Mouse (Mus musculus) kidney, embryonic 14.5 days (tissue): ENCODE measurements at regions not wholly inside any gene's neighbourhood (a gene's known extent, or its start where the extent isn't known, plus 50 kb on each side); places are given as distances from the start of the nearest gene placed in this dataset.

ENCODE experiments used
- ATAC-seq: fragments of 200-750 bp; cut with Nextera tagmentation; 2 replicates; pipeline ENCODE4 v1.8.0; 2017; ENCODE audit warnings: moderate number of reproducible peaks, mild to moderate bottlenecking, moderate TSS enrichment, moderate library complexity; ENCODE audit not compliant: low FRiP score, low TSS enrichment
- H3K27ac ChIP-seq: fragments of 300-500 bp; sonication (generic); 2 replicates; pipeline ENCODE4 v1.5.1; 2014; ENCODE audit warnings: low read depth, mild to moderate bottlenecking, low read length, moderate library complexity, mixed read lengths
- H3K27me3 ChIP-seq: fragments of 300-500 bp; sonication (generic); 2 replicates; pipeline ENCODE4 v1.6.1; 2014; ENCODE audit warnings: mild to moderate bottlenecking, low read length; ENCODE audit not compliant: control insufficient read depth, insufficient read depth
- H3K36me3 ChIP-seq: fragments of 300-500 bp; sonication (generic); 2 replicates; pipeline ENCODE4 v1.6.1; 2014; ENCODE audit warnings: low read length, mixed read lengths; ENCODE audit not compliant: control insufficient read depth, insufficient read depth
- H3K4me1 ChIP-seq: fragments of 300-500 bp; sonication (generic); 2 replicates; pipeline ENCODE4 v1.6.1; 2014; ENCODE audit warnings: low read length, mixed read lengths; ENCODE audit not compliant: control insufficient read depth, insufficient read depth
- H3K4me2 ChIP-seq: fragments of 300-500 bp; sonication (generic); replicated peaks from 2 replicates; pipeline ENCODE4 v1.6.1; 2014; ENCODE audit warnings: low read depth, mild to moderate bottlenecking, low read length
- H3K4me3 ChIP-seq: fragments of 300-500 bp; sonication (generic); 2 replicates; pipeline ENCODE4 v1.5.1; 2014; ENCODE audit warnings: mild to moderate bottlenecking, low read length
- H3K9ac ChIP-seq: fragments of 300-500 bp; sonication (generic); 2 replicates; pipeline ENCODE4 v1.6.1; 2014; ENCODE audit warnings: low read depth, mild to moderate bottlenecking, low read length, moderate library complexity
- H3K9me3 ChIP-seq: fragments of 300-500 bp; sonication (generic); 2 replicates; pipeline ENCODE4 v1.6.1; 2016; ENCODE audit warnings: low read length; ENCODE audit not compliant: control insufficient read depth
- WGBS: fragments of 180-500 bp; shearing (Covaris S2); extraction: QIAGEN DNeasy Blood & Tissue Kit; methylation state at CpG from one replicate; pipeline ENCODE4 v1.1.7; 2014; 5-methylcytosine and 5-hydroxymethylcytosine counted together

GRCm38 (mm10) chr2:171630101-171630715, 413.1 kb downstream of the Cbln4 start:
- no peak overlapping the region for H3K9ac ChIP-seq
- H3K4me3 ChIP-seq, result no peak overlapping the region
- no peak for ATAC-seq
- no peaks in the 10 kb centered on the region for H3K36me3 ChIP-seq
- H3K4me1 ChIP-seq, result no peaks in the 10 kb centered on the region
- no peak overlapping the region for H3K4me2 ChIP-seq
- 90% methylated on average over 9 of the region's 9 CpGs for WGBS
- H3K27me3 ChIP-seq, result no peaks in the 10 kb centered on the region
- no peak overlapping the region for H3K27ac ChIP-seq
- no peaks in the 10 kb centered on the region for H3K9me3 ChIP-seq

- Histone ChIP-seq H3K27me3 (no peaks in the 10 kb centered on the region), H3K36me3 (no peaks in the 10 kb centered on the region), H3K9ac (no peak overlapping the region), H3K27ac (no peak overlapping the region), H3K4me1 (no peaks in the 10 kb centered on the region), H3K4me3 (no peak overlapping the region), H3K9me3 (no peaks in the 10 kb centered on the region), H3K4me2 (no peak overlapping the region)
- WGBS, result 95% methylated on average over 10 of the region's 10 CpGs
- no peak for ATAC-seq
Observed at GRCm38 (mm10) chr2:171628182-171628850, 414.9 kb downstream of the Cbln4 start.

GRCm38 (mm10) chr2:171620668-171621067, 422.6 kb downstream of the Cbln4 start:
- H3K4me3 ChIP-seq, result no peak overlapping the region
- H3K9ac ChIP-seq, result no peak overlapping the region
- no peaks in the 10 kb centered on the region for H3K9me3 ChIP-seq
- H3K4me1 ChIP-seq, result no peaks in the 10 kb centered on the region
- no peak for ATAC-seq
- no peak overlapping the region for H3K4me2 ChIP-seq
- no peaks in the 10 kb centered on the region for H3K36me3 ChIP-seq
- H3K27me3 ChIP-seq, result no peaks in the 10 kb centered on the region
- WGBS, result 44% methylated on average over 5 of the region's 5 CpGs
- no peak overlapping the region for H3K27ac ChIP-seq

- H3K36me3 ChIP-seq, result no peaks in the 10 kb centered on the region
- no peaks in the 10 kb centered on the region for H3K4me1 ChIP-seq
- H3K4me3 ChIP-seq, result no peak overlapping the region
- no peaks in the 10 kb centered on the region for H3K27me3 ChIP-seq
- H3K9ac ChIP-seq, result no peak overlapping the region
- ATAC-seq, result no peak
- no peak overlapping the region for H3K27ac ChIP-seq
- no peaks in the 10 kb centered on the region for H3K9me3 ChIP-seq
- 64% methylated on average over 2 of the region's 2 CpGs for WGBS
- H3K4me2 ChIP-seq, result no peak overlapping the region
Observed at GRCm38 (mm10) chr2:171620253-171620652, 423.0 kb downstream of the Cbln4 start.

GRCm38 (mm10) chr2:171618771-171619170, 424.5 kb downstream of the Cbln4 start:
- no peaks in the 10 kb centered on the region for H3K36me3 ChIP-seq
- no peak overlapping the region for H3K9ac ChIP-seq
- H3K9me3 ChIP-seq, result no peaks in the 10 kb centered on the region
- H3K4me1 ChIP-seq, result no peaks in the 10 kb centered on the region
- no peaks in the 10 kb centered on the region for H3K27me3 ChIP-seq
- WGBS, result 74% methylated on average over 4 of the region's 4 CpGs
- ATAC-seq, result no peak
- no peak overlapping the region for H3K27ac ChIP-seq
- H3K4me2 ChIP-seq, result no peak overlapping the region
- no peak overlapping the region for H3K4me3 ChIP-seq

GRCm38 (mm10) chr2:171618333-171618732, 424.9 kb downstream of the Cbln4 start:
- Histone ChIP-seq H3K4me3 (no peak overlapping the region), H3K4me2 (no peak overlapping the region), H3K27me3 (no peaks in the 10 kb centered on the region), H3K36me3 (no peaks in the 10 kb centered on the region), H3K9ac (no peak overlapping the region), H3K4me1 (no peaks in the 10 kb centered on the region), H3K9me3 (no peaks in the 10 kb centered on the region), H3K27ac (no peak overlapping the region)
- ATAC-seq, result no peak
- 87% methylated on average over 9 of the region's 9 CpGs for WGBS

GRCm38 (mm10) chr2:171615462-171615861, 427.8 kb downstream of the Cbln4 start:
- H3K4me1 ChIP-seq, result no peaks in the 10 kb centered on the region
- no peak for ATAC-seq
- no peaks in the 10 kb centered on the region for H3K9me3 ChIP-seq
- H3K9ac ChIP-seq, result no peak overlapping the region
- no peak overlapping the region for H3K27ac ChIP-seq
- 64% methylated on average over 2 of the region's 2 CpGs for WGBS
- H3K36me3 ChIP-seq, result no peaks in the 10 kb centered on the region
- H3K27me3 ChIP-seq, result no peaks in the 10 kb centered on the region
- H3K4me2 ChIP-seq, result no peak overlapping the region
- no peak overlapping the region for H3K4me3 ChIP-seq

- H3K27ac ChIP-seq, result no peak overlapping the region
- no peak overlapping the region for H3K9ac ChIP-seq
- no peaks in the 10 kb centered on the region for H3K27me3 ChIP-seq
- no peaks in the 10 kb centered on the region for H3K9me3 ChIP-seq
- no peak overlapping the region for H3K4me3 ChIP-seq
- H3K4me2 ChIP-seq, result no peak overlapping the region
- H3K4me1 ChIP-seq, result no peaks in the 10 kb centered on the region
- 55% methylated on average over 5 of the region's 5 CpGs for WGBS
- H3K36me3 ChIP-seq, result no peaks in the 10 kb centered on the region
- ATAC-seq, result no peak
Observed at GRCm38 (mm10) chr2:171605064-171605463, 438.2 kb downstream of the Cbln4 start.

GRCm38 (mm10) chr2:171595240-171595639, 448.0 kb downstream of the Cbln4 start:
- Histone ChIP-seq H3K27ac (no peak overlapping the region), H3K9ac (no peak overlapping the region), H3K4me2 (no peak overlapping the region), H3K4me3 (no peak overlapping the region), H3K4me1 (no peaks in the 10 kb centered on the region), H3K27me3 (no peaks in the 10 kb centered on the region), H3K9me3 (no peaks in the 10 kb centered on the region), H3K36me3 (no peaks in the 10 kb centered on the region)
- 78% methylated on average over 5 of the region's 5 CpGs for WGBS
- ATAC-seq, result no peak
